Mouse (Mus musculus) forebrain, embryonic 11.5 days (tissue): ENCODE data around the gene Rtp4. TPM values are rescaled to one million over a fixed set of nuclear protein-coding genes. Genes with fewer than 3 reads are reported as not detected.

Experiments used
- ATAC-seq: fragments of 200-750 bp; cut with Nextera tagmentation; replicated peaks from 2 replicates; pipeline ENCODE4 v1.8.0; 2017; ENCODE audit warnings: moderate TSS enrichment; ENCODE audit not compliant: low FRiP score
- DNase-seq: peaks from one replicate; pipeline ENCODE4 v3.0.0-alpha.2; 2017; ENCODE audit warnings: low spot score
- H3K27ac ChIP-seq: fragments of 300-500 bp; sonication (generic); 2 replicates; pipeline ENCODE4 v1.5.1; 2014; ENCODE audit warnings: low read depth, low read length
- H3K27me3 ChIP-seq: fragments of 300-500 bp; sonication (generic); 2 replicates; pipeline ENCODE4 v1.6.1; 2014; ENCODE audit warnings: mild to moderate bottlenecking, low read length, mixed read lengths; ENCODE audit not compliant: control insufficient read depth, insufficient read depth
- H3K36me3 ChIP-seq: fragments of 300-500 bp; sonication (generic); 2 replicates; pipeline ENCODE4 v1.6.1; 2014; ENCODE audit warnings: mild to moderate bottlenecking, low read length, moderate library complexity, mixed read lengths; ENCODE audit not compliant: control insufficient read depth, insufficient read depth
- H3K4me1 ChIP-seq: fragments of 300-500 bp; sonication (generic); replicated peaks from 2 replicates; pipeline ENCODE4 v1.6.1; 2014; ENCODE audit warnings: low read length, mixed read lengths; ENCODE audit not compliant: control insufficient read depth, insufficient read depth
- H3K4me2 ChIP-seq: fragments of 300-500 bp; sonication (generic); 2 replicates; pipeline ENCODE4 v1.6.1; 2014; ENCODE audit warnings: low read depth, mild to moderate bottlenecking, low read length, moderate library complexity, mixed read lengths; ENCODE audit not compliant: severe bottlenecking
- H3K4me3 ChIP-seq: fragments of 300-500 bp; sonication (generic); 2 replicates; pipeline ENCODE4 v1.5.1; 2014; ENCODE audit warnings: low read depth, low read length
- H3K9ac ChIP-seq: fragments of 300-500 bp; sonication (generic); 2 replicates; pipeline ENCODE4 v1.6.1; 2014; ENCODE audit warnings: low read length
- H3K9me3 ChIP-seq: fragments of 300-500 bp; sonication (generic); 2 replicates; pipeline ENCODE4 v1.6.1; 2016; ENCODE audit warnings: low read length, mixed read lengths; ENCODE audit not compliant: control insufficient read depth
- WGBS: fragments of 180-500 bp; shearing (Covaris S2); extraction: QIAGEN DNeasy Blood & Tissue Kit; methylation state at CpG from one replicate; pipeline ENCODE4 v1.1.7; 2014; 5-methylcytosine and 5-hydroxymethylcytosine counted together
- polyA plus RNA-seq: library from polyadenylated mRNA; unstranded; fragments of >200 nt; fragmentation: Nextera tagmentation; extraction: Ambion mirVana; gene quantifications from 2 replicates; pipeline ENCODE4 v1.2.1, GENCODE M21; 2014

Rtp4 gene
- polyA plus RNA-seq, 1 experiment from 2014 or later: 2.2 TPM

DNA sequence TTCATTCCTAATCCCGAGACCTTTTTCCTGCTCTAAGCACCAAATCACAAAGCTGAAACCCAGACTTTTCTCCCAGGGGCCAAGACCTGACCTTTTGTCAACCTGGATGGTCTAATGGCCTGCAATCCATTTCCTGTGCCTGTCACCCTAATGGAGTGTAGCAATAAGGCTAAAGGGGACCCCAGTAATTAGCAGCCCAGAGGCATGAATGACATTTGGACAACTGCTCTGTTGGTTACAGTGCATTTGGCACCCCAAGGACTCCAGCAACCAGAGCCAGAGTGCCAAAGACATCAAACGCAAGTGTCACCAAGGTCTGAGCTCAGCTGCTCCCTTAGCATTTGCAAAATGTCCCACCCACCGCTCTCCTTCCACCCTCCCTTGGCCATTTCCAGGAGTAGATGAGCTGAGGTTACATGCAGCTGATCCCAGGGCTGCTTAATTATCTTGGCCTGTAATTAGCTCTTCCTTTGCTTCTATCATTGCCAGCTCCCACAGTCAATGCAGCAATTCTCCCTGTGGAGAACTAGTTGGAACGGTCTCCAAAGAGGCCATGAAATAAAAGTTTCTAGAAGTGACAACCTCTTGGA is 48.4 kb downstream of the Rtp4 start:
- whole genome bisulfite sequencing: 83% methylated on average over 4 of the region's 4 CpGs
- Histone ChIP-seq H3K9ac (no peak overlapping the region), H3K27ac (no peak overlapping the region), H3K4me3 (no peak overlapping the region), H3K27me3 (no peaks in the 10 kb centered on the region), H3K9me3 (no peaks in the 10 kb centered on the region), H3K4me2 (no peak overlapping the region), H3K36me3 (no peaks in the 10 kb centered on the region), H3K4me1 (no peaks in the 10 kb centered on the region)
- DNase-seq (no peak), ATAC-seq (no peak)

- H3K4me1 ChIP-seq: no peaks in the 10 kb centered on the region
- no peak overlapping the region for H3K27ac ChIP-seq
- DNase-seq: no peak
- no peak overlapping the region for H3K4me3 ChIP-seq
- no peaks in the 10 kb centered on the region for H3K9me3 ChIP-seq
- WGBS: 86% methylated on average over 2 of the region's 2 CpGs
- no peak overlapping the region for H3K4me2 ChIP-seq
- no peaks in the 10 kb centered on the region for H3K36me3 ChIP-seq
- H3K9ac ChIP-seq: no peak overlapping the region
- no peaks in the 10 kb centered on the region for H3K27me3 ChIP-seq
- no peak for ATAC-seq
Observed at GRCm38 (mm10) chr16:23574561-23574960, 54.5 kb downstream of the Rtp4 start.

GRCm38 (mm10) chr16:23591119-23592105 is 71.3 kb downstream of the Rtp4 start:
- DNase-seq (no peak), ATAC-seq (no peak)
- Histone ChIP-seq H3K27me3 (no peaks in the 10 kb centered on the region), H3K27ac (no peak overlapping the region), H3K4me2 (no peak overlapping the region), H3K9ac (no peak overlapping the region), H3K4me1 (0 out of 2 replicates have a peak, but pooled peaks cover 2% of the 10 kb centered on the region), H3K36me3 (no peaks in the 10 kb centered on the region), H3K4me3 (no peak overlapping the region), H3K9me3 (no peaks in the 10 kb centered on the region; the same call in 1 of the 2 replicates)
- WGBS: 81% methylated on average over 5 of the region's 5 CpGs

DNA sequence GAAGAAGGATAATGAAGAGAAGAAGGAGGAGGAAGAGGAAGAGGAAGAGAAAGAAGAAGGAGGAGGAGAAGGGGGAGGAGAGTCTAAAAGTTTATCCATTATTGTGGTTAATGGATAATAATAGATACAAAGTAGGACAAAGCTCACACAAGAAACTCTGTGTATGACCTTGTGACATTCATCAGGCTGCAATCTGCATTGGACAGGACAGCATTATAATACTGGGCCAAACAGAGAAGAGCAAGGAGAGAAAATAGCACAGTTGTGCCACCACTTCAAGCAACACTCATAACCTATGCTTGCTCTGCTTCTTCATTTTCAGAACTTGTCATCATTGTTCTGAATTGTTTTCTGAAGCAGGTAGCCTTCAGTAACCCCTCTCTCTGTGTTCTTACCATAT is 72.4 kb downstream of the Rtp4 start:
- Histone ChIP-seq H3K4me1 (peaks cover 2% of the 10 kb centered on the region; the same call in 1 of the 2 replicates), H3K4me3 (no peak overlapping the region), H3K4me2 (no peak overlapping the region), H3K27ac (no peak overlapping the region), H3K9ac (no peak overlapping the region), H3K27me3 (no peaks in the 10 kb centered on the region), H3K36me3 (no peaks in the 10 kb centered on the region), H3K9me3 (no peaks in the 10 kb centered on the region; the same call in 1 of the 2 replicates)
- ATAC-seq (no peak), DNase-seq (no peak)

DNA sequence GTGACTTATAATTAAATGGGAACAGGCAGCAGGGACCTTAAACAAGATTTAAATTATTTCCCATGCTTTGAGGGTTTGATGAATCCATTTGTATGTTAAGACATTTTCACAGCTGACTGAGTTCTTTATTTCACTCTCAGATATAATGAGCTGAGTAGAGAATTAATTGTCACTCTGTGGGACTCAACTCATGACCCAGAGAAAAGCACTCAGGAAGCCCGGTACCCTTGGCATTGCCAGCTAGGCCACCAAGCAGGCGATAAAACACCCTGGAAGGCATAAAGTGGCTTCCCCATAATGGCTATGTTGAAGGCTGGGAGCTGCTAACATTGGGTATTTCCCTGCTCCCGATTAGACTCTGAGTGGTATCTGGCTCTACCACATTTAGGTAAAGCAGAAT is 76.6 kb downstream of the Rtp4 start:
- Histone ChIP-seq H3K36me3 (no peaks in the 10 kb centered on the region), H3K4me3 (no peak overlapping the region), H3K9me3 (no peaks in the 10 kb centered on the region), H3K4me2 (no peak overlapping the region), H3K27me3 (no peaks in the 10 kb centered on the region), H3K9ac (no peak overlapping the region), H3K27ac (no peak overlapping the region), H3K4me1 (peaks cover 2% of the 10 kb centered on the region; the same call in 1 of the 2 replicates)
- DNase-seq: peak; percentile 63
- peak; percentile 79 for ATAC-seq
- WGBS: 29% methylated on average over 3 of the region's 3 CpGs

DNA sequence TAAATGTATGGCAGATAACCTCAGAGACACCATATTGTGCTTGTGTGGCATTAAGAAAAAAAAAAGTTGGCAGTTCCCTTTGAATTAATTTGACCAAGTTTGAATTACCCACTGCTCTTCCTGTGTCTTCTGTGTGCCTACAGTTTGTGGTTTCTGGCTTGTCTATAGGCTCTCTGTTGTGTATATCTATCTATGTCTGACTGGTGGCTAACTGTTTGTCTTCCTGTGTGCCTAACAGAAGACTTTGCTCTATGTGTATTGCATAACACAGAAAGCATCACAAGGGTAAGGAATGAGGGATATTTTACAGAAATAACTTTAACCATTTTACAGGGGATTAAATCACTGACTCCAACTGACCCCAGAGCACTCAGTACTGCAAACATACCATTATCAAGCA is 77.9 kb downstream of the Rtp4 start:
- no peak for DNase-seq
- Histone ChIP-seq H3K4me1 (peaks cover 2% of the 10 kb centered on the region; the same call in 1 of the 2 replicates), H3K4me3 (no peak overlapping the region), H3K9ac (no peak overlapping the region), H3K9me3 (no peaks in the 10 kb centered on the region), H3K4me2 (no peak overlapping the region), H3K36me3 (no peaks in the 10 kb centered on the region), H3K27me3 (no peaks in the 10 kb centered on the region), H3K27ac (no peak overlapping the region)
- ATAC-seq: no peak

DNA sequence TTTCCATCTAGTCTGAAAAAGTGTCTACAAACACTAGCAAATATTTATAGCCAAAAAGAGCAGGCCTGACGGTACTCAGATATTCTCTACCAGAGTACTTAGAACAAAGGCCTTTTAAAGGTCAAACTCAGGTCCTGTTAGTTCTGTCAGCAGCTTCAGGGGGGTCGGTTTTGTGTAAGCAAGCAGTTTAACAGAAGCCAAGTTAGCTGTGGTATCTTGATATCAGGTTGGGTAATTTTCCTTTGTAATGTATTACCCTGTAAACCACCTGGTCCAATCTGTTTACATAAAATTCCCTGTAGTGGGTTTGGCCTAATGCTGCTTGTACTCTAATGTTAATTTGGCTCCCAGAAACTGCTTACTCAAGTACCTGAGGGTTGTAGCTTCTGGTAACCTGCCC is 86.1 kb downstream of the Rtp4 start:
- Histone ChIP-seq H3K9ac (no peak overlapping the region), H3K9me3 (no peaks in the 10 kb centered on the region), H3K27me3 (no peaks in the 10 kb centered on the region), H3K4me3 (no peak overlapping the region), H3K36me3 (no peaks in the 10 kb centered on the region), H3K27ac (no peak overlapping the region), H3K4me2 (no peak overlapping the region), H3K4me1 (0 out of 2 replicates have a peak, but pooled peaks cover 3% of the 10 kb centered on the region)
- no peak for ATAC-seq
- WGBS: 88% methylated on average over 2 of the region's 2 CpGs
- DNase-seq: no peak

DNA sequence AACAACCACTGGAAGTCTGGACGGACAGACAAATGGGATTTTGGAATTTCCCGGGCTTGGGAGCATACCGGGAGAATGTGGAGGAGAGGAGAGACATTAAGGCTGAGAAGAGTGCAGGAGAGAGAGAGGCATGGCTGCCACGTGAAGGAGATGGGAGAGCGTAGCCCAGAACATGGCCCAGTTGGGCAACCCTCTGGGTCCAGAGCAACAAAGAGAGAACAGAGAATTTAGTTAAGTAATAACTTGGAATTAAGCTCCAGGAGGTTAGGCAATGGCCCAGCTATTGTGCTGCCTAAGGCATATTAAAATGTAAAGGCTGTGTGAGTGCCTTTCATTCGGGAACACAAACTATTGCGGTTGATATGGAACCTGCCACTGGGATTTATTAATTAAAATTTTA is 86.6 kb downstream of the Rtp4 start:
- Histone ChIP-seq H3K4me1 (0 out of 2 replicates have a peak, but pooled peaks cover 3% of the 10 kb centered on the region), H3K4me3 (no peak overlapping the region), H3K9ac (no peak overlapping the region), H3K4me2 (no peak overlapping the region), H3K27me3 (no peaks in the 10 kb centered on the region), H3K36me3 (no peaks in the 10 kb centered on the region), H3K27ac (no peak overlapping the region), H3K9me3 (no peaks in the 10 kb centered on the region)
- whole genome bisulfite sequencing: 89% methylated on average over 7 of the region's 7 CpGs
- ATAC-seq: no peak
- DNase-seq: no peak
